Mouse (Mus musculus) midbrain, embryonic 10.5 days (tissue): ENCODE results near the gene Itpr2. TPM values are rescaled to one million over a fixed set of nuclear protein-coding genes. Genes with fewer than 3 reads are reported as not detected.
A peak's percentile ranks its signal among the peaks of the same experiment; 100 is the strongest.

Experiments used
- DNase-seq: peaks from one replicate; pipeline ENCODE4 v3.0.0-alpha.2; 2017; ENCODE audit warnings: low spot score
- H3K27ac ChIP-seq: fragments of 300-500 bp; sonication (generic); replicated peaks from 2 replicates; pipeline ENCODE4 v1.5.1; 2016; ENCODE audit warnings: mild to moderate bottlenecking
- H3K27me3 ChIP-seq: fragments of 300-500 bp; sonication (generic); 2 replicates; pipeline ENCODE4 v1.6.1; 2016; ENCODE audit warnings: low read depth, mild to moderate bottlenecking; ENCODE audit not compliant: poor library complexity, severe bottlenecking
- H3K36me3 ChIP-seq: fragments of 300-500 bp; sonication (generic); 2 replicates; pipeline ENCODE4 v1.6.1; 2016; ENCODE audit warnings: mild to moderate bottlenecking, moderate library complexity
- H3K4me1 ChIP-seq: fragments of 300-500 bp; sonication (generic); 2 replicates; pipeline ENCODE4 v1.6.1; 2016
- H3K4me3 ChIP-seq: fragments of 300-500 bp; sonication (generic); 2 replicates; pipeline ENCODE4 v1.5.1; 2016; ENCODE audit warnings: mild to moderate bottlenecking, moderate library complexity
- H3K9me3 ChIP-seq: fragments of 300-500 bp; sonication (generic); replicated peaks from 2 replicates; pipeline ENCODE4 v1.6.1; 2016; ENCODE audit warnings: mild to moderate bottlenecking
- WGBS: fragments of 180-500 bp; shearing (Covaris S2); methylation state at CpG from one replicate; pipeline ENCODE4 v1.1.7; 2016; 5-methylcytosine and 5-hydroxymethylcytosine counted together
- polyA plus RNA-seq: library from polyadenylated mRNA; unstranded; fragments of >200 nt; fragmentation: Nextera tagmentation; extraction: Ambion mirVana; gene quantifications from 2 replicates; pipeline ENCODE4 v1.2.1, GENCODE M21; 2016

The Itpr2 gene
- polyA plus RNA-seq, 1 experiment from 2014 or later: 4.4 TPM

- no peak for DNase-seq
- Histone ChIP-seq H3K27ac (no peak overlapping the region), H3K4me3 (no peak overlapping the region), H3K36me3 (no peaks in the 10 kb centered on the region), H3K27me3 (no peaks in the 10 kb centered on the region), H3K4me1 (peaks cover 10% of the 10 kb centered on the region), H3K9me3 (no peaks in the 10 kb centered on the region)
- WGBS: 83% methylated on average over 8 of the region's 8 CpGs
These were observed 344.0 kb downstream of the Itpr2 start for GRCm38 (mm10) chr6:146157983-146158535.

- WGBS: 94% methylated on average over 14 of the region's 14 CpGs
- H3K4me1 ChIP-seq: peaks cover 12% of the 10 kb centered on the region
- no peaks in the 10 kb centered on the region for H3K9me3 ChIP-seq
- no peaks in the 10 kb centered on the region for H3K36me3 ChIP-seq
- H3K27ac ChIP-seq: no peak overlapping the region
- no peaks in the 10 kb centered on the region for H3K27me3 ChIP-seq
- no peak for DNase-seq
- no peak overlapping the region for H3K4me3 ChIP-seq
These were observed 344.9 kb downstream of the Itpr2 start for GRCm38 (mm10) chr6:146157099-146157498.

- H3K4me3 ChIP-seq: no peak overlapping the region
- H3K36me3 ChIP-seq: no peaks in the 10 kb centered on the region
- WGBS: 93% methylated on average over 6 of the region's 6 CpGs
- H3K4me1 ChIP-seq: peaks cover 12% of the 10 kb centered on the region
- no peaks in the 10 kb centered on the region for H3K27me3 ChIP-seq
- no peak for DNase-seq
- no peak overlapping the region for H3K27ac ChIP-seq
- H3K9me3 ChIP-seq: no peaks in the 10 kb centered on the region
These were observed 345.5 kb downstream of the Itpr2 start for GRCm38 (mm10) chr6:146156536-146156935.

- Histone ChIP-seq H3K27ac (peak overlapping the region; percentile 28; the same call in 1 of the 2 replicates), H3K36me3 (no peaks in the 10 kb centered on the region), H3K27me3 (no peaks in the 10 kb centered on the region), H3K4me1 (peaks cover 12% of the 10 kb centered on the region), H3K9me3 (no peaks in the 10 kb centered on the region), H3K4me3 (no peak overlapping the region)
- WGBS: 86% methylated on average over 8 of the region's 8 CpGs
- no peak for DNase-seq
These were observed 346.8 kb downstream of the Itpr2 start for GRCm38 (mm10) chr6:146155156-146155734.

- H3K9me3 ChIP-seq: no peaks in the 10 kb centered on the region
- no peaks in the 10 kb centered on the region for H3K36me3 ChIP-seq
- DNase-seq: no peak
- H3K27ac ChIP-seq: no peak overlapping the region
- WGBS: 78% methylated on average over 5 of the region's 5 CpGs
- no peaks in the 10 kb centered on the region for H3K27me3 ChIP-seq
- peaks cover 12% of the 10 kb centered on the region for H3K4me1 ChIP-seq
- H3K4me3 ChIP-seq: no peak overlapping the region
These were observed 349.2 kb downstream of the Itpr2 start for GRCm38 (mm10) chr6:146152843-146153242.

GRCm38 (mm10) chr6:146140966-146141585 is 360.9 kb downstream of the Itpr2 start:
- no peaks in the 10 kb centered on the region for H3K27me3 ChIP-seq
- WGBS: 93% methylated on average over 4 of the region's 4 CpGs
- H3K36me3 ChIP-seq: no peaks in the 10 kb centered on the region

GRCm38 (mm10) chr6:146140171-146140570 is 361.9 kb downstream of the Itpr2 start:
- Histone ChIP-seq H3K27me3 (no peaks in the 10 kb centered on the region), H3K36me3 (no peaks in the 10 kb centered on the region), H3K9me3 (no peaks in the 10 kb centered on the region), H3K4me1 (peaks cover 31% of the 10 kb centered on the region), H3K4me3 (no peak overlapping the region), H3K27ac (0 out of 2 replicates have a peak overlapping the region, but pooled peaks have one; percentile 33)
- 91% methylated on average over 6 of the region's 6 CpGs for WGBS
- DNase-seq: no peak

More at GRCm38 (mm10) chr6:146140966-146141585, 360.9 kb downstream of the Itpr2 start:
- no peak overlapping the region for H3K4me3 ChIP-seq
- no peak for DNase-seq
- H3K4me1 ChIP-seq: peaks cover 22% of the 10 kb centered on the region
- H3K9me3 ChIP-seq: peaks cover 6% of the 10 kb centered on the region
- no peak overlapping the region for H3K27ac ChIP-seq

- Histone ChIP-seq H3K9me3 (no peaks in the 10 kb centered on the region), H3K4me3 (no peak overlapping the region), H3K36me3 (no peaks in the 10 kb centered on the region), H3K4me1 (peaks cover 44% of the 10 kb centered on the region), H3K27ac (peak overlapping the region; percentile 74), H3K27me3 (no peaks in the 10 kb centered on the region)
- no peak for DNase-seq
- WGBS: 63% methylated on average over 4 of the region's 4 CpGs
These were observed 365.4 kb downstream of the Itpr2 start for GRCm38 (mm10) chr6:146136646-146137045.

- DNase-seq: no peak
- 69% methylated on average over 7 of the region's 7 CpGs for WGBS
These were observed 365.8 kb downstream of the Itpr2 start for GRCm38 (mm10) chr6:146136244-146136643.

GRCm38 (mm10) chr6:146135291-146135690 is 366.7 kb downstream of the Itpr2 start:
- Histone ChIP-seq H3K4me3 (no peak overlapping the region), H3K27me3 (no peaks in the 10 kb centered on the region), H3K9me3 (no peaks in the 10 kb centered on the region), H3K4me1 (peaks cover 44% of the 10 kb centered on the region), H3K27ac (peak overlapping the region; percentile 74), H3K36me3 (no peaks in the 10 kb centered on the region)
- 73% methylated on average over 8 of the region's 8 CpGs for WGBS
- DNase-seq: no peak

More at GRCm38 (mm10) chr6:146136244-146136643, 365.8 kb downstream of the Itpr2 start:
- H3K36me3 ChIP-seq: no peaks in the 10 kb centered on the region
- peaks cover 44% of the 10 kb centered on the region for H3K4me1 ChIP-seq
- H3K9me3 ChIP-seq: no peaks in the 10 kb centered on the region
- H3K27ac ChIP-seq: peak overlapping the region; percentile 74
- H3K4me3 ChIP-seq: no peak overlapping the region
- H3K27me3 ChIP-seq: no peaks in the 10 kb centered on the region

- no peak overlapping the region for H3K27ac ChIP-seq
- no peak for DNase-seq
- no peaks in the 10 kb centered on the region for H3K27me3 ChIP-seq
- H3K4me3 ChIP-seq: no peak overlapping the region
- no peaks in the 10 kb centered on the region for H3K36me3 ChIP-seq
- WGBS: 89% methylated on average over 8 of the region's 8 CpGs
- no peaks in the 10 kb centered on the region for H3K9me3 ChIP-seq
- peaks cover 44% of the 10 kb centered on the region for H3K4me1 ChIP-seq
These were observed 368.1 kb downstream of the Itpr2 start for GRCm38 (mm10) chr6:146133921-146134320.

GRCm38 (mm10) chr6:146129066-146129465 is 373.0 kb downstream of the Itpr2 start:
- no peak overlapping the region for H3K4me3 ChIP-seq
- DNase-seq: no peak
- H3K36me3 ChIP-seq: no peaks in the 10 kb centered on the region
- H3K27me3 ChIP-seq: no peaks in the 10 kb centered on the region
- no peaks in the 10 kb centered on the region for H3K9me3 ChIP-seq
- H3K27ac ChIP-seq: no peak overlapping the region
- peaks cover 4% of the 10 kb centered on the region for H3K4me1 ChIP-seq
- WGBS: 91% methylated on average over 7 of the region's 7 CpGs
